Mouse (Mus musculus) ovary, postnatal 10 days (tissue): ENCODE results near the gene Lrmda.

ENCODE experiments used
- DNase-seq: peaks from one replicate; pipeline ENCODE4 v3.0.0; 2022; ENCODE audit warnings: low spot score

Lrmda gene

GRCm38 (mm10) chr14:22649985-22650984 lies 630.8 kb downstream of the Lrmda start:
- DNase-seq, result no peak

GRCm38 (mm10) chr14:22651131-22651952 lies 631.8 kb downstream of the Lrmda start:
- DNase-seq, result no peak

GRCm38 (mm10) chr14:22662496-22662895 lies 643.0 kb downstream of the Lrmda start:
- no peak for DNase-seq

DNA sequence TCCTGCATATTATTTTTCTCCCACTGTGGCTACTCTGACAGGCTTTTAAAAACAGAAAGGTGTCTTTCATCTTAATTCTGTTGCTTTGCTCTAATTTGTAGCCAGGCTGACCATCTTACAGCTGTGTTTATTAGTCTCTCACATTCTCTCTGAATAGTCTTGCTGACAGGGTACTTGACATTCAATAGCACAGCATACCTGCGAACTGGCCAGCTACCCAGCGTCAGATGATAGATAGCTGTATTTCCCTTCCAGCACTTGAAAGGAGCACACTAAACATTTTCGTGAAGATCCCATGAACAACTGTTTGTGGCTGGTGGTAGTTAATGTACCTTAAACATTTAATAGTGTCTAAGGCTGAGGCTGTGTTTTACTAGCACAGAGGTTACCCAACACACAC lies 646.9 kb downstream of the Lrmda start:
- DNase-seq, result no peak

DNA sequence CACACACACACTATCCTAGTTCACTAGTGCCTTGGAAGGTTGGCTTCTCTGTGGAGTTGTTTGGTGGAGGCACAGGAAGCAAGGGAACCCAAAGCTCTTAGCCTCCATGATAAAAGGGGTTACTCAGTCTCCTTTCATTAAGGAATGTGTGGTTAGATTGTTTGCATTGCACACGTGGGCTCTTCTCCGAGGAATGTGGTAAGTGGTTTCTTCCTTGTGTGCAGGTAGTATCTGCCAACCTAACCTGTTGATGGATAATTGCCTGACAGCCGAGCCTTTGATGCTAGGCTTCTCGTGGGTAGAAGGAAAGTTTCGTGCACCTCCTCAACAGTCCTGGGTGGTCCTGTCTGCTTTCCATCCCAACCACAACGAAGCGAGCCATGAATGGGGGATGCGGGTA lies 648.8 kb downstream of the Lrmda start:
- DNase-seq, result no peak

- DNase-seq, result no peak
Measured at GRCm38 (mm10) chr14:22668711-22669110, 649.2 kb downstream of the Lrmda start.

GRCm38 (mm10) chr14:22673581-22673980 lies 654.1 kb downstream of the Lrmda start:
- no peak for DNase-seq

GRCm38 (mm10) chr14:22679008-22679704 lies 659.6 kb downstream of the Lrmda start:
- no peak for DNase-seq

GRCm38 (mm10) chr14:22679705-22680643 lies 660.5 kb downstream of the Lrmda start:
- no peak for DNase-seq

DNA sequence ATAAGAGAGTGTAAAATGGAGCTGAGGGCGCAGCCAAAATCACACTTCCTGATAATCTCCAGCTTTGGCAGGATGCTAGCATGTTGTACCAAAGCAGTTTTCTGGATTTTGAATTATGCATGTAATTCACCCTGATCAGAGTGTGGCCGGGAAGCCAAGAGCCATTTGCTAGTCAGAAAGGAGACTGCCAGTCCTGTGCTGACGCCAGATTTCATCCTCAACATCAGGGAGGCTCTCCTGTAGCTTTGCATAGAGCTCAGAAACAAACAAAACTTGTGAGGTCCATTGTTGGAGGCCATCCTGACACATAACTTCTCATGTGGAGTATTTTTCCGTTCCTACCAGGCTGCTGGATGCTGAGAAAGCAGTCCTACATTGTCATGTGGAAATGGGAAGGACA lies 667.4 kb downstream of the Lrmda start:
- no peak for DNase-seq

DNA sequence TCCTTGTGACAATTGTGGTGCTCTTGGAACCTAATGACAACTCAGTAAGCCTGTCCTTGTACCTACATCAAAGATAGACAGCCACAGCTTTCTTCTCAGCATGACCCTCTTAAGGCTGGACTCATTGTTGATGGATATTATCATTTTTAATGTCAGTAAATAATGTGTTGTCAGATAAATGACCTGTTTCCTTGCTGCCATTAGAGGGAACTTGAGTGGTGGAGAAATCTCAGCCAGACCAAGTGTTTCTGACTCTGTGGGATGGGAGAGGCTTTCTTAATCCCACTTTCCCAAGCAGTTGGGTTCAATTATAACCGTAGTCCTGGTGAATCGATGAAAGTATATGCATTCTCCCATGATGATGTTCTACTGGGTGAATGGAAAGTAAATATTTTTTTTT lies 668.9 kb downstream of the Lrmda start:
- DNase-seq, result no peak

DNA sequence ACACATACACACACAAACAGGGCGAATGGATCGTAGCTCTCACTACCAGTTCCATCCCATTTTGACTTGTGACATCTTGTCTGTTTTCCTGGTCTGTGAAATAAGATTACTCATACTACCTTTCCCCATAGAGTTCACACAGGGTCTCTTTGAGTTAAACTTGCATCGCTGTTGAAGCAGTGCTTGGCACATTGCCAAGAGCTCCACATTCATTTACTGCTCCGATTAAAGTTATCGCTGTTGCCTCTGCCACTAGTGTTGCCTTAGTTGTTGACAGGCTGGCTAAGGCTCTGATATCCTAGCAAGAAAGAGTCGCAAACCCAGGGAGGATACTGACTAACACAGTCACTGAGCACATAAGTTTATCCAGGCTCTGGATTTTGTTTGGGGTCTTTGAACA lies 675.9 kb downstream of the Lrmda start:
- DNase-seq, result no peak

GRCm38 (mm10) chr14:22695931-22696365 lies 676.4 kb downstream of the Lrmda start:
- DNase-seq, result no peak

DNA sequence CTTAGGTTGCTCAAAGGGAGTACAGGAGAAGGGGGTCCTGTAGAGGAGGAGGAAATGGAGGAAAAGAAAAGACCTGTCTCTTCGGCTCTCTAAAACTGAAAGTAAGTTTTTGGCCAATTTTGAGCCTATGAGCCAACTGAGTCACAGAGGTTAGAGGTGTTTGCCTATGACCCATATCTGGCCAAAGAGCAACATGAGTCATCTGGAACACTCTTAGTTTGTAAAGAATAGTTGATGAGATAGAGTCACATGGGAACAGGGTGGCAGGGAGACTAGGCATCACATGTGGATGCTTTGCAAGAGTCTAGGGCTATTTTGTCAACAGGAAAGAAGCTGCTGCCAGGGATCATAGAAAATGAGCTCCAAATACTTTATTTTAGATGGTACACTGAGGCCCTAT lies 680.7 kb downstream of the Lrmda start:
- DNase-seq, result no peak

DNA sequence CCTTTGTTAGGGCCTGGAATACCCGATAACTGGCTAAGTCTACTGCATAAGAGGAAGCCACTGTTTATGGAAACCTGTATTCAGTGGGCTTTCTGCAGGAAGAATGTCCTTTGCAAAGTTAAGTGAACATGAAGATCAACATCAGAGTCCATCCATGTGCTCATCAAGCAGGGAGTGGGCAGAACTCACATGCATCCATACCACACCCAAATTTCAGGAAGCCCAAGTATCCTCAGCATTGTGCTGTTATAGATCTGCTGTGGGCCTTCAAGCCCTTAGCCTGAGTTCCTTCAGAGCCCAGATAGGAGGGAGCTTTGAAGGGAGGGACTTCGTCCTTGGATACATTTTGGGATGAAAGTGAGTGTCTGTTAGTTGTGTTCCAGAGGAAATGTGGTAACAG lies 681.2 kb downstream of the Lrmda start:
- no peak for DNase-seq

- DNase-seq, result no peak
Measured at GRCm38 (mm10) chr14:22707958-22708701, 688.6 kb downstream of the Lrmda start.

DNA sequence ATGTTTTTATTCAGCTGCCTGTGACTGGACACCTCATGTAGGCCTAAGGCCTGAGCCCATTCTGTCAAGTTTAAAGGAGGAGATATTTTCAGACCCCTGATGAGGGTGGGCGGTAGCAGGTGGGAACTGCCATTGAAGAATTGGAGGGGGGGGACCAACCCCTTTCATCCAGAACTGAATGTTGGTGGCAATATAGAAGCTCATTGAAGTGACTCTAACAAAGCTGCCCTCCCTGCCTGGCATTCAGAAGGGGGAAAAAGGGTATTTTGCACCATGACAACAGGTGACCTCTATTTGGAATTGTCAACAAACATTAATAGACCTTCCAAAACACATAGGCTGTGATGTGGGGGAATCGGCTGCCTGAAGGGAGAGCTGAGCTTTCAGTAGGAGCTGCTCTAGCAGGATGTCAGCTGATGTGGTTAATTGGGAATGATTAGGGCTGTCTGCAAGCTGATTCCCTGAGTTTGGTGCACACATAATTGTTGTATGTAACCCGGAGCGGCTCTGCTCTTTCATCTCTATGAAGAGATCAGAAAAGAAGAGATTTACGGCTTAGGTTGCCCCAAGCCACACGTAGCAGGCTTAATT lies 690.7 kb downstream of the Lrmda start:
- DNase-seq, result no peak

DNA sequence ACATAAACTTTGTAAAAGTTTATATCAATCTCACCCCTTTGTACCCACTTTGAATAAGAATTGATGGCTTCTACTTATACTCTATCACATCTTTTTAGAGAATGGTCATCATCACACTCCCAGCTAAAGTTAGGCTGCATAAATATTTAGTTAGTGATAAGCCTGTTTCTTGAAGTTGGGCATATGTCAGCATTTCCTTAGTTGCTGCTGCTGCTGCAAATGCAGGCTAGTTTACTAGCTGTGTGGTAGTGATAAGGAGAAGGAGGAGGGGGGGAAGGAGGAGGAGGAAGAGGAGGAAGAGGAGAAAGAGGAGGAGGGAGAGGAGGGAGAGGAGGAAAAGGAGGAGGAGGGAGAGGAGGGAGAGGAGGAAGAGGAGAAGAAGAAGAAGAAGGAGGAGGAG lies 692.9 kb downstream of the Lrmda start:
- no peak for DNase-seq

DNA sequence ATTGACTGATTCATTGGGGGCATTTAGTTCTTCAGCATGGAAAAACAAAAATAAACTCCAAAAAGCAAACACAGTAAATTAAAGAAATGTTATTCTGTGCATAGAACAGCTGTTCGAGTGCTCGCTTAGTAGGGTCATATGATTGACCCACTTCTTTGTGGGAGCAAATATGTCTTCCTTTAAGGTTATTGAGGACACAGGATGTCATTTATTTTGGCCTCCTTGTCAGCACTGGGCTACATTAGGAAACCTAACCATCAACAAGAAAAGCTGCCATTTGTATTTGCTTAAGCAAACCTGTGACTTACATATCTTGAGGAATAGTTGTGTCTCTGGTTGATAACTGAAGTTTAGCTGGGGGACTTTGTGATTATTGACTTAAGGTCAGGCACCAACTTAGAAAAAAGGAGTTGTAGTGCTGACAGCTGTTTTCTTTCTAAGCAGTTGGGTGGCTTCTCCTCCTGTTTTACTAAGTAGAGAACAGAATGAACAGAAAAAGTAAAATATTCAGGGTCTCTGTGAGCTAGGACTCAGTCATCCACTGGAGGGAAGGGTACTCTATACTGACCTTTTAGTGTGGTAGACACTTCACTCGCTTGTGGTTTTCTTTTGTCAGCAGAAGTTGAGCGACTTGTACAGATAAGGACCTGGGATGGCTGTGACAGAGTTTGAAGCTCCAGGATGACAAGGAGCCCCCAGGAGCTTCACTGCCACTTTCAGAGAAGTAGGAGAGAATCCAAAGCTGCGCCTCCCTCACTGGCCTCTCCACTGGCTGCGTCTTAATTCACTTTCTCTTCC lies 696.3 kb downstream of the Lrmda start:
- DNase-seq, result no peak
